Mouse (Mus musculus): ENCODE results near the gene P4htm.

The P4htm gene

GRCm38 (mm10) chr9:108546875-108547274 lies 50.6 kb downstream of the P4htm start:
- no peak for DNase-seq (ENCODE audit: low spot score)

DNA sequence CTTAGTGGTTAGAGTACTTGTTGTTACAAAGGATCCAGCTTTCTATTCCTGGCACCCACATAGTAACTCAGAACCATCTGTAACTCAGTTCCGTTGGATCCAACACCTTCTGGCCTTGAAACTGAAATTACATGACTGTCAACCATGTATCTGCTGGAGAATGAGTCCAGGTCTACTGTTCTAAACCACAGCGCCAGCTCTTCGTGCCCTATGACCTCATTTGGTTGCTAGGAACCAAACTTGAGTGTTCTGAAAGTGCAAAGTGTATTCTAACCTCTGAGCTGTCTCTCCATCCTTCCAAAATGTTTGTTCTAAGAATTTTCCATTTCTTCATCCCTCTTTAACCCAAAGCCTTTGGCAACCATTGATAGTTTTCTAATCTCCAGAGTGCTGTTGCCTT lies 51.5 kb downstream of the P4htm start:
- DNase-seq (ENCODE audit: low spot score), result no peak

DNA sequence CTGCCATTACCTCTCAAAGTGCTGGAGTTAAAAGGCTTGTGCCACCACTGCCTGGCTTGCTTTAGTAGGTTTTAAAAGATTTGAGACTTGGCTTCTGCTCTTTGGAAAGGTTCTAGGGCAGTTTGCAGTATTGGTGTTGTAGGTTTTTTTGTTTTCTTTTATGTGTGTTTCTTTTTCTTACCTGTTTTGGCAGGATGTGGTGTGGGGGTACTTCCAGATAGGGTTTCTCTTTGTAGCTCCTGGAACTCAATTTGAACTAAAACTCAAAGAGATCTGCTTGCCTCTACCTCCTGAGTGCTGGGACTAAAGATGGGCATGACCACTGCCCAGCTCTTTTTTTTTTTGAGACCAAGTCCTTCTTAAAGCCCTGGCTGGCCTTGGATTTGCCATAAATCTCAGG lies 56.6 kb downstream of the P4htm start:
- DNase-seq (ENCODE audit: low spot score), result no peak

DNA sequence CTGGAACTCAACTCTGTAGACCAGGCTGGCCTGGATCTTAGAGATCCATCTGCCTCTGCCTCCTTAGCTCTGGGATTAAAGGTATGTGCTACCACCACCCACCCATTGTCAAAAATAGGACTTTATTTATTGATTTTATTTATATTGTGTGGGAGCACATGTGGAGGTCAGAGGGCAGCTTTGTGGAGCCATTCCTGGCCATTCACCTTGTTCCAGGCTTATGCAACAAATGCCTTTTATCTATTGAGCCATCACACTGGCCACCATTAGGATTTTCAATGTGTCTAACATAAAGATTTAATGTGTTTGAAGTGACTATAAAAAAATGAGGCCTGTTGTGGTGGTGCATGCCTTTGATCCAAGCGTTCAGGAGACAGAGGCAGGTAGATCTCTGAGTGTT lies 66.0 kb downstream of the P4htm start:
- DNase-seq (ENCODE audit: low spot score), result no peak

DNA sequence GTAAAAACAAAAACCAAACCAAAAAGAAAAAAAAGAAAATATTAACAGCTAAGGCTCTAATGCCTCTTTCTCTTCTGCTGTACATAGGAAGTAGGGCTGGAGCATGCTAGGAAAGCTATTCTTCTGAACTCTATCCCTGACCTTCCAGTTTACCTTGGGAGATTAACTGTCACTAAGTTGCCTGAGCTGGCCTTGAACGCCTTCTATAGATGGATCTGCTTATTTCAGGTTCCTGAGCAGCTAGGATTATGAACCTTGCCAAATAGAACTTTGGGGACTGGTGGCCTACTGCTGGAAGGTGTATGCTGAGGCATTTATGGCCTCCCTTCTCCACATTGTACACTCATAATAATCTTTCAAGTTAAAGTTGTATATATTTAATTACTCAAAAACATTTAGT lies 66.5 kb downstream of the P4htm start:
- no peak for DNase-seq (ENCODE audit: low spot score)

All from testis, postnatal 10 days (tissue).